In the genomic region with DNA sequence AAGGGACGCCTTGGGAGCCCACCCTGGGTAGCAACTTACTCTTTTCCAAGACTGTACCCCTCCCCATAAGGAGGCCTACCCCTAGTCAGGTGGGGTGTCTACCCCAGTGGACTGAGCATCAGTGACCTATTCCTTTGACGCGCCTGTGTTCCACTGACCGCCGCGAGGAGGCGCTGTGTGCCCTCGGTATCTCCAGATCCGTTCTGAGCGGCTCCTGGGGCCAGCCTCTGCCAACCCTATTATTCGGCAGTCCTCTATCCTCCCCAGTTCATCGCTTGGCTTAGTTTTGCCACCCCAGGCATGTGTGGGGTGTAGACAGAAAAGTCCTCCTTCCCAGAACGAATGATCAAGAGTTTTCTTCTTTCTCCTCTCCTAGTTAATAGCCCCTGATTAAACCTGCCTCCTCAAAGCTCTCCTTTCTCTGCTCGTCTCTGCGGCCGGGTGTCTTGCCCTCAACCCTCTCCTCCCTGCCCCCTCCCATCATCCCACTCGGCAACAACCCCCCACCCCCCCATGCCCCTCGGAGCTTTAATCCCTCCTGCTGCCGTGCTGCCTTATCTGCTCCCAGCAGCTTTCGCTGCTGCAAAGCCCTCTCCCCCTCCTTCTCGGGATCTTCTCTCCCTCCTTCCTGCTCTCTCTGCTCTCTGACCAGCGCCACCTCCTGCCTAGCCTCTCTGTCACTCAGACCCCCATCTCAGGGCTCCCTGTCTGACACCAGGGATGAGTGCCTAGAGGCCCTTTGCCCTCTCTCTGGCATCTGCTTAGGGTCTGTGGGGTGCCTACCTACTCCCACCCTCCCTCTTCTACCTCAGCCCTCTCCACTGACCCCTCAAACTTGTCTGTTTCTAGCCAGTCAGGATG, we compare ENCODE assay signal across 8 mouse cellular contexts. TPM values are rescaled to one million over a fixed set of nuclear protein-coding genes. Genes with fewer than 3 reads are reported as not detected.
A peak's percentile ranks its signal among the peaks of the same experiment; 100 is the strongest.
DNase-seq lines count a peak whose midpoint lies in the region; ATAC-seq and TF ChIP-seq lines count a peak whose summit lies in the region.

No protein-coding gene starts in this region.

- H3K4me1 ChIP-seq in embryonic facial prominence, embryonic 15.5 days = peaks cover 81% of the 10 kb centered on the region
- peaks cover 71% of the 10 kb centered on the region for H3K4me1 ChIP-seq in heart, embryonic 11.5 days (ENCODE audit: control insufficient read depth, insufficient read depth, low read length)
- peaks cover 89% of the 10 kb centered on the region for H3K4me1 ChIP-seq in kidney, embryonic 14.5 days (ENCODE audit: control insufficient read depth, insufficient read depth, low read length)
- peaks cover 85% of the 10 kb centered on the region for H3K4me1 ChIP-seq in liver, embryonic 12.5 days
- H3K4me1 ChIP-seq in stomach, postnatal 0 days (replicated peaks; ENCODE audit: control insufficient read depth, insufficient read depth) = 0 out of 2 replicates have a peak, but pooled peaks cover 7% of the 10 kb centered on the region

- H3K27me3 ChIP-seq in embryonic facial prominence, embryonic 15.5 days = peaks cover 63% of the 10 kb centered on the region
- peaks cover 43% of the 10 kb centered on the region for H3K27me3 ChIP-seq in heart, embryonic 11.5 days (ENCODE audit: control insufficient read depth, insufficient read depth, low read length)
- H3K27me3 ChIP-seq in kidney, embryonic 14.5 days (ENCODE audit: control insufficient read depth, insufficient read depth, low read length) = peaks cover 24% of the 10 kb centered on the region
- H3K27me3 ChIP-seq in liver, embryonic 12.5 days (replicated peaks) = peaks cover 66% of the 10 kb centered on the region
- peaks cover 7% of the 10 kb centered on the region; the same call in 1 of the 2 replicates for H3K27me3 ChIP-seq in stomach, postnatal 0 days (ENCODE audit: control insufficient read depth, insufficient read depth, low read length)

- no peak for TF ChIP-seq EP300 in stomach, postnatal 0 days (optimal IDR thresholded peaks at IDR 0.05)

- H3K27ac ChIP-seq in embryonic facial prominence, embryonic 15.5 days (replicated peaks) = no peak overlapping the region
- peak overlapping the region; percentile 50; the same call in 1 of the 2 replicates for H3K27ac ChIP-seq in heart, embryonic 11.5 days (ENCODE audit: low read depth, low read length)
- H3K27ac ChIP-seq in kidney, embryonic 14.5 days (ENCODE audit: low read depth, low read length) = peak overlapping the region; percentile 81; the same call in 1 of the 2 replicates
- H3K27ac ChIP-seq in liver, embryonic 12.5 days = peak overlapping the region; percentile 74
- H3K27ac ChIP-seq in stomach, postnatal 0 days (replicated peaks) = no peak overlapping the region

- peak; percentile 68 for DNase-seq in CD4-positive helper T cell, adult 2 months (ENCODE audit: low read depth, low spot score)
- DNase-seq in adrenal gland, postnatal 36 days = peak; percentile 72 to 84
- peak; percentile 56 to 72 for DNase-seq in natural killer cell, adult 2 months (ENCODE audit: low spot score in 2 of 2)
- peak; percentile 79 for DNase-seq in stomach, postnatal 0 days (ENCODE audit: low spot score)

- H3K36me3 ChIP-seq in embryonic facial prominence, embryonic 15.5 days = peaks cover 14% of the 10 kb centered on the region; the same call in 1 of the 2 replicates
- no peaks in the 10 kb centered on the region for H3K36me3 ChIP-seq in heart, embryonic 11.5 days (ENCODE audit: control insufficient read depth, insufficient read depth, low read length)
- peaks cover 4% of the 10 kb centered on the region; the same call in 1 of the 2 replicates for H3K36me3 ChIP-seq in kidney, embryonic 14.5 days (ENCODE audit: control insufficient read depth, insufficient read depth, low read length)
- H3K36me3 ChIP-seq in liver, embryonic 12.5 days = peaks cover 10% of the 10 kb centered on the region
- peaks cover 13% of the 10 kb centered on the region for H3K36me3 ChIP-seq in stomach, postnatal 0 days (ENCODE audit: control insufficient read depth, insufficient read depth, low read length)

- 0 out of 2 replicates have a peak, but pooled peaks have one; percentile 19 for ATAC-seq in embryonic facial prominence, embryonic 15.5 days (ENCODE audit: insufficient number of reproducible peaks, low FRiP score, low TSS enrichment, low read depth)
- ATAC-seq in heart, embryonic 11.5 days (replicated peaks; ENCODE audit: insufficient number of reproducible peaks, low FRiP score, low TSS enrichment) = peak; percentile 32
- ATAC-seq in kidney, embryonic 14.5 days (ENCODE audit: low FRiP score, low TSS enrichment) = peak; percentile 17; the same call in 1 of the 2 replicates
- ATAC-seq in liver, embryonic 12.5 days = peak; percentile 67
- peak; percentile 46 for ATAC-seq in stomach, postnatal 0 days (ENCODE audit: low FRiP score, low TSS enrichment)

- H3K9ac ChIP-seq in embryonic facial prominence, embryonic 15.5 days = no peak overlapping the region
- H3K9ac ChIP-seq in heart, embryonic 11.5 days (ENCODE audit: low read depth, low read length) = peak overlapping the region; percentile 58
- peak overlapping the region; percentile 31; the same call in 1 of the 2 replicates for H3K9ac ChIP-seq in kidney, embryonic 14.5 days (ENCODE audit: low read depth, low read length)
- peak overlapping the region; percentile 50 for H3K9ac ChIP-seq in liver, embryonic 12.5 days
- no peak overlapping the region for H3K9ac ChIP-seq in stomach, postnatal 0 days (ENCODE audit: low read length)

- 2% methylated on average over 22 of the region's 22 CpGs for WGBS in embryonic facial prominence, embryonic 15.5 days
- WGBS in heart, embryonic 11.5 days (ENCODE audit: insufficient replicate concordance) = under 1% methylated on average over 22 of the region's 22 CpGs
- under 1% methylated on average over 22 of the region's 22 CpGs for WGBS in kidney, embryonic 14.5 days
- under 1% methylated on average over 22 of the region's 22 CpGs for WGBS in liver, embryonic 12.5 days (ENCODE audit: insufficient replicate concordance)
- 1% methylated on average over 22 of the region's 22 CpGs for WGBS in stomach, postnatal 0 days

- H3K9me3 ChIP-seq in embryonic facial prominence, embryonic 15.5 days (replicated peaks) = no peaks in the 10 kb centered on the region
- H3K9me3 ChIP-seq in heart, embryonic 11.5 days (replicated peaks; ENCODE audit: control insufficient read depth, low read length) = no peaks in the 10 kb centered on the region
- H3K9me3 ChIP-seq in kidney, embryonic 14.5 days (ENCODE audit: control insufficient read depth, low read length) = no peaks in the 10 kb centered on the region
- no peaks in the 10 kb centered on the region for H3K9me3 ChIP-seq in liver, embryonic 12.5 days (replicated peaks)
- H3K9me3 ChIP-seq in stomach, postnatal 0 days (ENCODE audit: control insufficient read depth, low read length) = no peaks in the 10 kb centered on the region

- peak overlapping the region; percentile 31 for H3K4me2 ChIP-seq in embryonic facial prominence, embryonic 15.5 days (replicated peaks)
- peak overlapping the region; percentile 71 for H3K4me2 ChIP-seq in heart, embryonic 11.5 days
- H3K4me2 ChIP-seq in kidney, embryonic 14.5 days (replicated peaks; ENCODE audit: low read depth, low read length) = peak overlapping the region; percentile 37
- H3K4me2 ChIP-seq in liver, embryonic 12.5 days = peak overlapping the region; percentile 74
- H3K4me2 ChIP-seq in stomach, postnatal 0 days (replicated peaks; ENCODE audit: low read depth) = peak overlapping the region; percentile 38

- 0 out of 2 replicates have a peak overlapping the region, but pooled peaks have one; percentile 4 for H3K4me3 ChIP-seq in embryonic facial prominence, embryonic 15.5 days (replicated peaks)
- peak overlapping the region; percentile 35 for H3K4me3 ChIP-seq in heart, embryonic 11.5 days (ENCODE audit: low read depth, low read length)
- H3K4me3 ChIP-seq in kidney, embryonic 14.5 days (ENCODE audit: low read length) = 0 out of 2 replicates have a peak overlapping the region, but pooled peaks have one; percentile 9
- peak overlapping the region; percentile 37 for H3K4me3 ChIP-seq in liver, embryonic 12.5 days
- no peak overlapping the region for H3K4me3 ChIP-seq in stomach, postnatal 0 days (ENCODE audit: low read depth, low read length)

- TF ChIP-seq CTCF in stomach, postnatal 0 days (IDR thresholded peaks at IDR 0.05; ENCODE audit: low read depth) = peak; percentile 95

RNA-seq across cellular contexts. Expression of a gene that starts 4.3 kb away (rescaled TPM):
- 1 to 10 TPM; 3.1 to 4.8 TPM for total RNA-seq in adrenal gland, postnatal 36 days (2021)
- polyA plus RNA-seq in embryonic facial prominence, embryonic 15.5 days (2015; fragmentation: Nextera tagmentation; extraction: Ambion mirVana) = 0.65 and 0.84 TPM in 2 replicates
- polyA plus RNA-seq in heart, embryonic 11.5 days (2014; fragmentation: Nextera tagmentation; extraction: Ambion mirVana) = 0.11 TPM in 2 replicates
- polyA plus RNA-seq in kidney, embryonic 14.5 days (2014; fragmentation: Nextera tagmentation; extraction: Ambion mirVana) = 0.32 and 0.41 TPM in 2 replicates
- polyA plus RNA-seq in liver, embryonic 12.5 days (2016; fragmentation: Nextera tagmentation; extraction: Ambion mirVana) = 0.83 and 1.3 TPM in 2 replicates
- 0.55 and 0.63 TPM in 2 replicates for polyA plus RNA-seq in stomach, postnatal 0 days (2015; fragmentation: Nextera tagmentation; extraction: Ambion mirVana)

RNA-seq across cellular contexts. Expression of a gene that starts 10.3 kb away (rescaled TPM):
- 10 to 100 TPM; 58.7 to 72.1 TPM for total RNA-seq in adrenal gland, postnatal 36 days (2021)
- 103 and 104 TPM in 2 replicates for polyA plus RNA-seq in embryonic facial prominence, embryonic 15.5 days (2015; fragmentation: Nextera tagmentation; extraction: Ambion mirVana)
- 49.8 and 57.2 TPM in 2 replicates for polyA plus RNA-seq in heart, embryonic 11.5 days (2014; fragmentation: Nextera tagmentation; extraction: Ambion mirVana)
- polyA plus RNA-seq in kidney, embryonic 14.5 days (2014; fragmentation: Nextera tagmentation; extraction: Ambion mirVana) = 65.2 and 67.6 TPM in 2 replicates
- polyA plus RNA-seq in liver, embryonic 12.5 days (2016; fragmentation: Nextera tagmentation; extraction: Ambion mirVana) = 44.0 and 47.9 TPM in 2 replicates
- 85.2 and 98.6 TPM in 2 replicates for polyA plus RNA-seq in stomach, postnatal 0 days (2015; fragmentation: Nextera tagmentation; extraction: Ambion mirVana)

RNA-seq across cellular contexts. Expression of a gene that starts 33.1 kb away (rescaled TPM):
- 10 to 100 TPM; 55.3 to 63.1 TPM for total RNA-seq in adrenal gland, postnatal 36 days (2021)
- 51.3 and 54.5 TPM in 2 replicates for polyA plus RNA-seq in embryonic facial prominence, embryonic 15.5 days (2015; fragmentation: Nextera tagmentation; extraction: Ambion mirVana)
- polyA plus RNA-seq in heart, embryonic 11.5 days (2014; fragmentation: Nextera tagmentation; extraction: Ambion mirVana) = 21.4 and 24.6 TPM in 2 replicates
- 37.1 and 41.4 TPM in 2 replicates for polyA plus RNA-seq in kidney, embryonic 14.5 days (2014; fragmentation: Nextera tagmentation; extraction: Ambion mirVana)
- polyA plus RNA-seq in liver, embryonic 12.5 days (2016; fragmentation: Nextera tagmentation; extraction: Ambion mirVana) = 13.0 and 14.5 TPM in 2 replicates
- 24.6 and 25.2 TPM in 2 replicates for polyA plus RNA-seq in stomach, postnatal 0 days (2015; fragmentation: Nextera tagmentation; extraction: Ambion mirVana)

RNA-seq across cellular contexts. Expression of a gene that starts 33.4 kb away (rescaled TPM):
- total RNA-seq in adrenal gland, postnatal 36 days (2021) = 1 to 10 TPM; 2.6 to 4.1 TPM
- polyA plus RNA-seq in embryonic facial prominence, embryonic 15.5 days (2015; fragmentation: Nextera tagmentation; extraction: Ambion mirVana) = 1.3 and 1.4 TPM in 2 replicates
- 0.14 and 0.54 TPM in 2 replicates for polyA plus RNA-seq in heart, embryonic 11.5 days (2014; fragmentation: Nextera tagmentation; extraction: Ambion mirVana)
- 0.62 and 1.1 TPM in 2 replicates for polyA plus RNA-seq in kidney, embryonic 14.5 days (2014; fragmentation: Nextera tagmentation; extraction: Ambion mirVana)
- polyA plus RNA-seq in liver, embryonic 12.5 days (2016; fragmentation: Nextera tagmentation; extraction: Ambion mirVana) = 0.18 and 0.20 TPM in 2 replicates
- polyA plus RNA-seq in stomach, postnatal 0 days (2015; fragmentation: Nextera tagmentation; extraction: Ambion mirVana) = 1.4 and 1.7 TPM in 2 replicates

Comparison
In these comparisons a context has a peak if more than half of its experiments do, and no peak if none do; other contexts are left out.
1. ATAC-seq: peak in every context shown above with its lines; median percentile 67 in liver, embryonic 12.5 days; 46 in stomach, postnatal 0 days; 32 in heart, embryonic 11.5 days; 19 in embryonic facial prominence, embryonic 15.5 days; 17 in kidney, embryonic 14.5 days.
2. H3K27ac ChIP-seq: peak in heart, embryonic 11.5 days (single experiment), kidney, embryonic 14.5 days (single experiment) and liver, embryonic 12.5 days (single experiment); none in embryonic facial prominence, embryonic 15.5 days (single experiment) and stomach, postnatal 0 days (single experiment).
3. H3K9ac ChIP-seq: peak in heart, embryonic 11.5 days (single experiment), kidney, embryonic 14.5 days (single experiment) and liver, embryonic 12.5 days (single experiment); none in embryonic facial prominence, embryonic 15.5 days (single experiment) and stomach, postnatal 0 days (single experiment).
4. Peak in every context shown above with its lines, with median percentiles within 50 percentile points of each other: DNase-seq and H3K4me2 ChIP-seq.